Mouse (Mus musculus) embryonic facial prominence, embryonic 13.5 days (tissue): Measurements from ENCODE around the gene Adipoq. TPM values are rescaled to one million over a fixed set of nuclear protein-coding genes. Genes with fewer than 3 reads are reported as not detected.
"Not testable (repeated sequence)": the region's sequence is repeated elsewhere in the genome, so short reads cannot be mapped to it uniquely, and the experiment has no call there.

Experiments used
- ATAC-seq: fragments of 200-750 bp; cut with Nextera tagmentation; 2 replicates; pipeline ENCODE4 v1.8.0; 2017; ENCODE audit warnings: low read depth; ENCODE audit not compliant: insufficient number of reproducible peaks, insufficient read depth, low FRiP score, low TSS enrichment
- H3K27ac ChIP-seq: fragments of 300-500 bp; sonication (generic); 2 replicates; pipeline ENCODE4 v1.5.1; 2015; ENCODE audit warnings: moderate library complexity, mild to moderate bottlenecking, inconsistent platforms
- H3K27me3 ChIP-seq: fragments of 300-500 bp; sonication (generic); 2 replicates; pipeline ENCODE4 v1.6.1; 2015; ENCODE audit warnings: mild to moderate bottlenecking, inconsistent platforms
- H3K36me3 ChIP-seq: fragments of 300-500 bp; sonication (generic); 2 replicates; pipeline ENCODE4 v1.6.1; 2015; ENCODE audit warnings: mild to moderate bottlenecking, inconsistent platforms
- H3K4me1 ChIP-seq: fragments of 300-500 bp; sonication (generic); 2 replicates; pipeline ENCODE4 v1.6.1; 2015; ENCODE audit warnings: inconsistent platforms
- H3K4me2 ChIP-seq: fragments of 300-500 bp; sonication (generic); 2 replicates; pipeline ENCODE4 v1.6.1; 2015; ENCODE audit warnings: moderate library complexity, mild to moderate bottlenecking, inconsistent platforms
- H3K4me3 ChIP-seq: fragments of 300-500 bp; sonication (generic); 2 replicates; pipeline ENCODE4 v1.5.1; 2015; ENCODE audit warnings: mild to moderate bottlenecking, inconsistent platforms
- H3K9ac ChIP-seq: fragments of 300-500 bp; sonication (generic); 2 replicates; pipeline ENCODE4 v1.6.1; 2015; ENCODE audit warnings: mild to moderate bottlenecking, inconsistent platforms
- H3K9me3 ChIP-seq: fragments of 300-500 bp; sonication (generic); 2 replicates; pipeline ENCODE4 v1.6.1; 2016; ENCODE audit warnings: inconsistent platforms
- WGBS: fragments of 180-500 bp; shearing (Covaris S2); methylation state at CpG from one replicate; pipeline ENCODE4 v1.1.7; 2015; ENCODE audit warnings: mixed read lengths; 5-methylcytosine and 5-hydroxymethylcytosine counted together
- polyA plus RNA-seq: library from polyadenylated mRNA; unstranded; fragments of >200 nt; fragmentation: Nextera tagmentation; extraction: Ambion mirVana; gene quantifications from 2 replicates; pipeline ENCODE4 v1.2.1, GENCODE M21; 2015

The Adipoq gene
- not detected in 2 replicates for polyA plus RNA-seq

GRCm38 (mm10) chr16:23146280-23146679 is at the start of gene Adipoq:
Adipoq (plus strand) TSS chr16:23146536.
- Histone ChIP-seq H3K27me3 (no peaks in the 10 kb centered on the region), H3K4me3 (no peak within 1 kb of the TSS), H3K27ac (no peak within 1 kb of the TSS), H3K4me1 (no peaks in the 10 kb centered on the region), H3K4me2 (no peak within 1 kb of the TSS), H3K9ac (no peak within 1 kb of the TSS), H3K9me3 (no peaks in the 10 kb centered on the region), H3K36me3 (no peaks in the 10 kb centered on the region)
- ATAC-seq: no peak
- 86% methylated on average over 3 of the region's 3 CpGs for WGBS

- not testable (repeated sequence) for H3K36me3 ChIP-seq, H3K9me3 ChIP-seq, H3K27ac ChIP-seq, H3K9ac ChIP-seq, H3K4me2 ChIP-seq, H3K4me3 ChIP-seq
- WGBS: 86% methylated on average over 1 of the region's 1 CpGs
- Histone ChIP-seq H3K27me3 (peaks cover 17% of the 10 kb centered on the region), H3K4me1 (peaks cover 11% of the 10 kb centered on the region)
- ATAC-seq: 0 out of 2 replicates have a peak, but pooled peaks have one; percentile 20
Measured at GRCm38 (mm10) chr16:23096886-23097285, 49.5 kb upstream of the Adipoq start.

GRCm38 (mm10) chr16:23097290-23098104 is 48.8 kb upstream of the Adipoq start:
- not testable (repeated sequence) for H3K4me3 ChIP-seq, H3K9ac ChIP-seq, H3K36me3 ChIP-seq, H3K9me3 ChIP-seq, H3K27ac ChIP-seq, ATAC-seq, H3K4me2 ChIP-seq
- WGBS: 76% methylated on average over 8 of the region's 8 CpGs
- Histone ChIP-seq H3K4me1 (peaks cover 12% of the 10 kb centered on the region), H3K27me3 (peaks cover 17% of the 10 kb centered on the region)

- H3K4me2 ChIP-seq: not testable (repeated sequence)
- WGBS: 93% methylated on average over 1 of the region's 1 CpGs
Measured at GRCm38 (mm10) chr16:23098105-23098452, 48.3 kb upstream of the Adipoq start.

GRCm38 (mm10) chr16:23099632-23100031 is 46.7 kb upstream of the Adipoq start:
- H3K4me2 ChIP-seq: peak overlapping the region; percentile 60
- ATAC-seq: no peak
- H3K27me3 ChIP-seq: peaks cover 17% of the 10 kb centered on the region
- H3K4me1 ChIP-seq: peaks cover 17% of the 10 kb centered on the region
- H3K4me3 ChIP-seq: peak overlapping the region; percentile 38
- H3K36me3 ChIP-seq: no peaks in the 10 kb centered on the region
- 3% methylated on average over 12 of the region's 12 CpGs for WGBS
- no peaks in the 10 kb centered on the region for H3K9me3 ChIP-seq
- peak overlapping the region; percentile 64 for H3K9ac ChIP-seq
- no peak overlapping the region for H3K27ac ChIP-seq

More at GRCm38 (mm10) chr16:23098105-23098452, 48.3 kb upstream of the Adipoq start:
- H3K4me3 ChIP-seq, H3K9ac ChIP-seq, H3K36me3 ChIP-seq, H3K9me3 ChIP-seq, H3K27ac ChIP-seq, ATAC-seq: not testable (repeated sequence)
- H3K4me1 ChIP-seq: peaks cover 17% of the 10 kb centered on the region
- H3K27me3 ChIP-seq: peaks cover 17% of the 10 kb centered on the region

- Histone ChIP-seq H3K4me3 (peak overlapping the region; percentile 38), H3K27ac (no peak overlapping the region), H3K9me3 (no peaks in the 10 kb centered on the region), H3K9ac (peak overlapping the region; percentile 64), H3K4me2 (peak overlapping the region; percentile 60), H3K27me3 (peaks cover 17% of the 10 kb centered on the region), H3K4me1 (peaks cover 17% of the 10 kb centered on the region), H3K36me3 (no peaks in the 10 kb centered on the region)
- WGBS: under 1% methylated on average over 9 of the region's 9 CpGs
- ATAC-seq: no peak
Measured at GRCm38 (mm10) chr16:23100099-23100575, 46.2 kb upstream of the Adipoq start.

- ATAC-seq: no peak
- peak overlapping the region; percentile 64 for H3K9ac ChIP-seq
- H3K36me3 ChIP-seq: no peaks in the 10 kb centered on the region
- H3K27me3 ChIP-seq: peaks cover 17% of the 10 kb centered on the region
- no peaks in the 10 kb centered on the region for H3K9me3 ChIP-seq
- no peak overlapping the region for H3K27ac ChIP-seq
- peaks cover 17% of the 10 kb centered on the region for H3K4me1 ChIP-seq
- WGBS: 14% methylated on average over 10 of the region's 10 CpGs
- H3K4me2 ChIP-seq: peak overlapping the region; percentile 60
- peak overlapping the region; percentile 38 for H3K4me3 ChIP-seq
Measured at GRCm38 (mm10) chr16:23100613-23101012, 45.7 kb upstream of the Adipoq start.

- Histone ChIP-seq H3K36me3 (no peaks in the 10 kb centered on the region), H3K9me3 (no peaks in the 10 kb centered on the region), H3K4me2 (peak overlapping the region; percentile 60), H3K27ac (no peak overlapping the region), H3K9ac (peak overlapping the region; percentile 61), H3K4me3 (peak overlapping the region; percentile 37), H3K4me1 (peaks cover 17% of the 10 kb centered on the region), H3K27me3 (peaks cover 17% of the 10 kb centered on the region)
- WGBS: 10% methylated on average over 15 of the region's 15 CpGs
- ATAC-seq: no peak
Measured at GRCm38 (mm10) chr16:23102340-23103037, 43.8 kb upstream of the Adipoq start.

GRCm38 (mm10) chr16:23103038-23103745 is 43.1 kb upstream of the Adipoq start:
- Histone ChIP-seq H3K27me3 (peaks cover 17% of the 10 kb centered on the region), H3K9me3 (no peaks in the 10 kb centered on the region), H3K4me2 (peak overlapping the region; percentile 60), H3K4me1 (peaks cover 17% of the 10 kb centered on the region), H3K9ac (peak overlapping the region; percentile 61), H3K36me3 (no peaks in the 10 kb centered on the region; the same call in 1 of the 2 replicates), H3K4me3 (peak overlapping the region; percentile 37), H3K27ac (no peak overlapping the region)
- no peak for ATAC-seq
- 42% methylated on average over 17 of the region's 17 CpGs for WGBS

- H3K9ac ChIP-seq: no peak overlapping the region
- H3K36me3 ChIP-seq: peaks cover 3% of the 10 kb centered on the region
- no peak overlapping the region for H3K4me3 ChIP-seq
- H3K27me3 ChIP-seq: peaks cover 17% of the 10 kb centered on the region
- H3K4me1 ChIP-seq: peaks cover 17% of the 10 kb centered on the region
- H3K9me3 ChIP-seq: no peaks in the 10 kb centered on the region
- WGBS: 67% methylated on average over 2 of the region's 2 CpGs
- no peak for ATAC-seq
- no peak overlapping the region for H3K4me2 ChIP-seq
- no peak overlapping the region for H3K27ac ChIP-seq
Measured at GRCm38 (mm10) chr16:23103841-23104240, 42.5 kb upstream of the Adipoq start.

- WGBS: 63% methylated on average over 7 of the region's 7 CpGs
- peaks cover 24% of the 10 kb centered on the region for H3K36me3 ChIP-seq
- H3K27me3 ChIP-seq: no peaks in the 10 kb centered on the region
- no peak overlapping the region for H3K4me3 ChIP-seq
- no peak for ATAC-seq
- no peak overlapping the region for H3K4me2 ChIP-seq
- peaks cover 23% of the 10 kb centered on the region for H3K4me1 ChIP-seq
- H3K9me3 ChIP-seq: no peaks in the 10 kb centered on the region
- H3K27ac ChIP-seq: no peak overlapping the region
- no peak overlapping the region for H3K9ac ChIP-seq
Measured at GRCm38 (mm10) chr16:23106121-23106520, 40.2 kb upstream of the Adipoq start.
